In the genomic region with DNA sequence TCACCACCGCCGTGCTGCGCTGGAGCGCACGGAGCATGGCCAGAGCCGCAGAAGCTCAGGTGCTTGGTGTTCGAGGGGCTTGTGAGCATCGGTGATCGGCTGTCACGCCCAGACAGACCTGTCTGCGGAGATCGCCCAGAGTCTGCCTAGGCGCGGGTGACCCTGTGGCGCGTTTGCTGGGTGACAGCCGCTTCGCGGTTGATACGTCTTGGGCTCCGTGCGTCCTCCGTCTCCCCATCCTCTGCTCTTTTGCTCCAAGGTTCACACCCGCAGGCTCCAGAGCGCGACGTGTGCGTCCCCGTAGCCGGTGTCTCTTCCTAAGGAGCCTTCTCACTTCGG, we compare ENCODE assay signal across 8 mouse cellular contexts.
A peak's percentile ranks its signal among the peaks of the same experiment; 100 is the strongest.
DNase-seq lines count a peak whose midpoint lies in the region; ATAC-seq and TF ChIP-seq lines count a peak whose summit lies in the region.

No protein-coding gene starts in this region.

- peak overlapping the region; percentile 98 for H3K4me2 ChIP-seq in kidney, embryonic 16.5 days (replicated peaks; ENCODE audit: low read depth, low read length)
- peak overlapping the region; percentile 90 for H3K4me2 ChIP-seq in hindbrain, postnatal 0 days (ENCODE audit: low read depth, low read length)
- peak overlapping the region; percentile 88 for H3K4me2 ChIP-seq in midbrain, embryonic 16.5 days (ENCODE audit: low read length)

- intact Hi-C loops in left cerebral cortex, postnatal 36 days (cut with DNase I) = loop anchor here (2.0 kb wide), 2 partner anchors 55 to 99 kb away; no protein-coding TSS in a partner anchor

- H3K9ac ChIP-seq in kidney, embryonic 16.5 days (replicated peaks; ENCODE audit: low read length) = peak overlapping the region; percentile 62
- H3K9ac ChIP-seq in hindbrain, postnatal 0 days (replicated peaks; ENCODE audit: low read length) = peak overlapping the region; percentile 69
- peak overlapping the region; percentile 71 for H3K9ac ChIP-seq in midbrain, embryonic 16.5 days (ENCODE audit: low read depth, low read length)

- no peak for TF ChIP-seq CTCF in cortical plate, adult 2 months (IDR thresholded peaks at IDR 0.05; ENCODE audit: extremely low read depth, insufficient read depth, low read length)
- no peak for TF ChIP-seq CTCF in hindbrain, postnatal 0 days (IDR thresholded peaks at IDR 0.05; ENCODE audit: low read depth)

- peaks cover 21% of the 10 kb centered on the region for H3K27me3 ChIP-seq in kidney, embryonic 16.5 days (ENCODE audit: insufficient read depth, low read length)
- H3K27me3 ChIP-seq in hindbrain, postnatal 0 days (ENCODE audit: insufficient read depth, low read length) = no peaks in the 10 kb centered on the region
- H3K27me3 ChIP-seq in midbrain, embryonic 16.5 days (ENCODE audit: control insufficient read depth, insufficient read depth, low read depth, low read length) = no peaks in the 10 kb centered on the region

- H3K4me1 ChIP-seq in kidney, embryonic 16.5 days (ENCODE audit: insufficient read depth, low read length) = peaks cover 57% of the 10 kb centered on the region
- H3K4me1 ChIP-seq in cortical plate, adult 2 months (ENCODE audit: control insufficient read depth, insufficient read depth, low read length) = peaks cover 2% of the 10 kb centered on the region; the same call in 1 of the 2 replicates
- peaks cover 27% of the 10 kb centered on the region for H3K4me1 ChIP-seq in hindbrain, postnatal 0 days (ENCODE audit: insufficient read depth, low read length)
- H3K4me1 ChIP-seq in midbrain, embryonic 16.5 days (ENCODE audit: control insufficient read depth, insufficient read depth, low read length) = peaks cover 30% of the 10 kb centered on the region

- WGBS in kidney, embryonic 16.5 days = under 1% methylated on average over 31 of the region's 31 CpGs
- WGBS in hindbrain, postnatal 0 days = 0% methylated on average over 31 of the region's 31 CpGs
- WGBS in midbrain, embryonic 16.5 days = under 1% methylated on average over 31 of the region's 31 CpGs

- no peak for TF ChIP-seq POLR2A in cortical plate, adult 2 months (IDR thresholded peaks at IDR 0.05; ENCODE audit: extremely low read depth, insufficient read depth, low read length)

- H3K27ac ChIP-seq in kidney, embryonic 16.5 days (ENCODE audit: low read length) = no peak overlapping the region
- H3K27ac ChIP-seq in cortical plate, adult 2 months (ENCODE audit: insufficient read depth, low read length) = peak overlapping the region; percentile 92
- peak overlapping the region; percentile 84 for H3K27ac ChIP-seq in hindbrain, postnatal 0 days
- H3K27ac ChIP-seq in midbrain, embryonic 16.5 days (ENCODE audit: low read length) = peak overlapping the region; percentile 89

- peak overlapping the region; percentile 63 for H3K4me3 ChIP-seq in kidney, embryonic 16.5 days (ENCODE audit: low read length)
- H3K4me3 ChIP-seq in cortical plate, adult 2 months (ENCODE audit: insufficient read depth, low read length) = peak overlapping the region; percentile 85
- peak overlapping the region; percentile 63 for H3K4me3 ChIP-seq in hindbrain, postnatal 0 days (ENCODE audit: low read length)
- peak overlapping the region; percentile 65 for H3K4me3 ChIP-seq in midbrain, embryonic 16.5 days (ENCODE audit: low read depth, low read length)

- H3K9me3 ChIP-seq in kidney, embryonic 16.5 days (ENCODE audit: low read length) = no peaks in the 10 kb centered on the region
- no peaks in the 10 kb centered on the region for H3K9me3 ChIP-seq in hindbrain, postnatal 0 days (ENCODE audit: low read length)
- no peaks in the 10 kb centered on the region for H3K9me3 ChIP-seq in midbrain, embryonic 16.5 days (replicated peaks; ENCODE audit: control insufficient read depth, low read length, poor library complexity, severe bottlenecking)

- no peaks in the 10 kb centered on the region for H3K36me3 ChIP-seq in kidney, embryonic 16.5 days (ENCODE audit: insufficient read depth, low read length)
- no peaks in the 10 kb centered on the region for H3K36me3 ChIP-seq in hindbrain, postnatal 0 days (ENCODE audit: insufficient read depth, low read length)
- no peaks in the 10 kb centered on the region for H3K36me3 ChIP-seq in midbrain, embryonic 16.5 days (ENCODE audit: control insufficient read depth, insufficient read depth, low read length)

- no peak for DNase-seq in kidney, adult 9 months
- DNase-seq in hindbrain, postnatal 0 days (ENCODE audit: low spot score) = no peak
- no peak for DNase-seq in adrenal gland, postnatal 36 days
- no peak for DNase-seq in thymus, postnatal 0 days (ENCODE audit: low spot score)
- DNase-seq in left cerebral cortex, postnatal 36 days (ENCODE audit: low spot score in 2 of 2) = no peak

- no peak for ATAC-seq in kidney, embryonic 16.5 days (ENCODE audit: low FRiP score, low TSS enrichment)
- ATAC-seq in hindbrain, postnatal 0 days = no peak
- no peak for ATAC-seq in midbrain, embryonic 16.5 days
